Mouse (Mus musculus) liver, adult 2 months (tissue): ENCODE data around the gene Hfe.

Experiments used
- CTCF ChIP-seq: fragments of 200-500 bp; IDR thresholded peaks from 2 replicates; pipeline ENCODE4 v1.5.1; 2011; ENCODE audit warnings: low read depth, low read length, control low read depth
- POLR2A ChIP-seq: fragments of 200-500 bp; IDR thresholded peaks from 2 replicates; pipeline ENCODE4 v1.6.1; 2011; ENCODE audit warnings: low read length, control low read depth; ENCODE audit not compliant: insufficient read depth; ENCODE audit errors: extremely low read depth

GRCm38 (mm10) chr13:23729706-23730105, 19.1 kb upstream of the Hfe start:
- no peak for TF ChIP-seq CTCF
- TF ChIP-seq POLR2A, result no peak
